13 mouse cellular contexts compared by ENCODE assay signal in genomic region chr1:172392643-172393170, GRCm38 (mm10). TPM values are rescaled to one million over a fixed set of nuclear protein-coding genes. Genes with fewer than 3 reads are reported as not detected.
DNase-seq lines count a peak whose midpoint lies in the region; ATAC-seq and TF ChIP-seq lines count a peak whose summit lies in the region.
"Had no signal": no experiment of that assay in that cellular context is flagged by ENCODE, and none has a peak within 500 bp of the region (broad histone marks: within the 10 kb centered on the region; RNA-seq: fewer than 3 reads in every experiment).

No protein-coding gene starts in this region.

- no peaks in the 10 kb centered on the region for H3K36me3 ChIP-seq in embryonic facial prominence, embryonic 11.5 days (replicated peaks; ENCODE audit: control insufficient read depth, insufficient read depth, low read depth, low read length)
- no peaks in the 10 kb centered on the region for H3K36me3 ChIP-seq in embryonic facial prominence, embryonic 10.5 days (replicated peaks)
- no peaks in the 10 kb centered on the region for H3K36me3 ChIP-seq in lung, embryonic 15.5 days
- no peaks in the 10 kb centered on the region for H3K36me3 ChIP-seq in hindbrain, embryonic 15.5 days
- no peaks in the 10 kb centered on the region for H3K36me3 ChIP-seq in midbrain, postnatal 0 days (ENCODE audit: insufficient read depth, low read length)

- H3K9ac ChIP-seq in embryonic facial prominence, embryonic 11.5 days (replicated peaks; ENCODE audit: low read length) = no peak overlapping the region
- H3K9ac ChIP-seq in lung, embryonic 15.5 days = no peak overlapping the region
- no peak overlapping the region for H3K9ac ChIP-seq in hindbrain, embryonic 15.5 days
- no peak overlapping the region for H3K9ac ChIP-seq in midbrain, postnatal 0 days (replicated peaks; ENCODE audit: low read length, poor library complexity, severe bottlenecking)

- H3K9me3 ChIP-seq in embryonic facial prominence, embryonic 11.5 days (replicated peaks; ENCODE audit: control insufficient read depth, low read length) = no peaks in the 10 kb centered on the region
- H3K9me3 ChIP-seq in embryonic facial prominence, embryonic 10.5 days = no peaks in the 10 kb centered on the region
- H3K9me3 ChIP-seq in lung, embryonic 15.5 days = no peaks in the 10 kb centered on the region
- no peaks in the 10 kb centered on the region for H3K9me3 ChIP-seq in hindbrain, embryonic 15.5 days
- H3K9me3 ChIP-seq in midbrain, postnatal 0 days (ENCODE audit: low read length) = no peaks in the 10 kb centered on the region

- H3K27me3 ChIP-seq in embryonic facial prominence, embryonic 11.5 days (ENCODE audit: control insufficient read depth, insufficient read depth, low read length) = no peaks in the 10 kb centered on the region
- peaks cover 28% of the 10 kb centered on the region for H3K27me3 ChIP-seq in embryonic facial prominence, embryonic 10.5 days (replicated peaks; ENCODE audit: low read depth, poor library complexity, severe bottlenecking)
- H3K27me3 ChIP-seq in lung, embryonic 15.5 days = no peaks in the 10 kb centered on the region
- no peaks in the 10 kb centered on the region for H3K27me3 ChIP-seq in hindbrain, embryonic 15.5 days
- no peaks in the 10 kb centered on the region for H3K27me3 ChIP-seq in midbrain, postnatal 0 days (ENCODE audit: insufficient read depth, low read length)
- H3K27me3 ChIP-seq: CH12.LX had no signal

- H3K4me1 ChIP-seq in embryonic facial prominence, embryonic 11.5 days (ENCODE audit: control insufficient read depth, insufficient read depth, low read length) = no peaks in the 10 kb centered on the region
- peaks cover 5% of the 10 kb centered on the region for H3K4me1 ChIP-seq in embryonic facial prominence, embryonic 10.5 days
- H3K4me1 ChIP-seq in lung, embryonic 15.5 days = peaks cover 16% of the 10 kb centered on the region
- H3K4me1 ChIP-seq in lung, adult 2 months (ENCODE audit: control insufficient read depth, insufficient read depth, low read length) = no peaks in the 10 kb centered on the region
- peaks cover 9% of the 10 kb centered on the region for H3K4me1 ChIP-seq in hindbrain, embryonic 15.5 days (replicated peaks)
- H3K4me1 ChIP-seq in midbrain, postnatal 0 days (ENCODE audit: insufficient read depth, low read length) = 0 out of 2 replicates have a peak, but pooled peaks cover 8% of the 10 kb centered on the region

- TF ChIP-seq CTCF in lung, adult 2 months (IDR thresholded peaks at IDR 0.05; ENCODE audit: insufficient read depth, low read length) = no peak
- TF ChIP-seq CTCF in midbrain, postnatal 0 days (IDR thresholded peaks at IDR 0.05) = no peak

- TF ChIP-seq POLR2A in lung, adult 2 months (IDR thresholded peaks at IDR 0.05; ENCODE audit: borderline replicate concordance, extremely low read depth, low read depth, low read length) = no peak

- H3K27ac ChIP-seq in embryonic facial prominence, embryonic 11.5 days (replicated peaks; ENCODE audit: low read depth, low read length) = no peak overlapping the region
- H3K27ac ChIP-seq in embryonic facial prominence, embryonic 10.5 days (replicated peaks) = no peak overlapping the region
- no peak overlapping the region for H3K27ac ChIP-seq in lung, embryonic 15.5 days
- H3K27ac ChIP-seq in hindbrain, embryonic 15.5 days (replicated peaks) = no peak overlapping the region
- no peak overlapping the region for H3K27ac ChIP-seq in midbrain, postnatal 0 days (ENCODE audit: low read depth, low read length)
- H3K27ac ChIP-seq: heart, adult 2 months had no signal

- no peak for DNase-seq in embryonic facial prominence, embryonic 11.5 days (ENCODE audit: low spot score)
- DNase-seq in embryonic facial prominence, embryonic 10.5 days (ENCODE audit: low spot score) = no peak
- DNase-seq in lung, adult 2 months = no peak
- DNase-seq in midbrain, postnatal 0 days (ENCODE audit: low spot score) = no peak
- DNase-seq in cerebellum, postnatal 14 days = no peak
- no peak for DNase-seq in right cerebral cortex, postnatal 4 days
- DNase-seq: heart, adult 2 months; heart, postnatal 36 days; kidney, adult 18-20 months; right cerebral cortex, postnatal 25 days had no signal

- H3K4me2 ChIP-seq in embryonic facial prominence, embryonic 11.5 days (ENCODE audit: low read depth, low read length) = no peak overlapping the region
- no peak overlapping the region for H3K4me2 ChIP-seq in lung, embryonic 15.5 days
- peak overlapping the region; percentile 44 for H3K4me2 ChIP-seq in hindbrain, embryonic 15.5 days
- no peak overlapping the region for H3K4me2 ChIP-seq in midbrain, postnatal 0 days (ENCODE audit: low read depth, low read length, poor library complexity, severe bottlenecking)

- H3K4me3 ChIP-seq in embryonic facial prominence, embryonic 11.5 days (ENCODE audit: low read depth, low read length) = no peak overlapping the region
- H3K4me3 ChIP-seq in embryonic facial prominence, embryonic 10.5 days = no peak overlapping the region
- no peak overlapping the region for H3K4me3 ChIP-seq in lung, embryonic 15.5 days
- H3K4me3 ChIP-seq in lung, adult 2 months (replicated peaks; ENCODE audit: extremely low read depth, low read depth, low read length) = no peak overlapping the region
- H3K4me3 ChIP-seq in hindbrain, embryonic 15.5 days = no peak overlapping the region
- H3K4me3 ChIP-seq in midbrain, postnatal 0 days (ENCODE audit: low read depth, low read length) = no peak overlapping the region
- H3K4me3 ChIP-seq: heart, adult 2 months had no signal

- 85% methylated on average over 2 of the region's 2 CpGs for WGBS in embryonic facial prominence, embryonic 11.5 days
- WGBS in embryonic facial prominence, embryonic 10.5 days = 91% methylated on average over 2 of the region's 2 CpGs
- 69% methylated on average over 2 of the region's 2 CpGs for WGBS in lung, embryonic 15.5 days
- WGBS in lung, adult 2 months = 79% methylated on average over 2 of the region's 2 CpGs
- 89% methylated on average over 2 of the region's 2 CpGs for WGBS in hindbrain, embryonic 15.5 days
- 78% methylated on average over 2 of the region's 2 CpGs for WGBS in midbrain, postnatal 0 days

- peak; percentile 21; the same call in 1 of the 2 replicates for ATAC-seq in embryonic facial prominence, embryonic 11.5 days (replicated peaks; ENCODE audit: insufficient number of reproducible peaks, low FRiP score, low TSS enrichment, low read depth)
- ATAC-seq in lung, embryonic 15.5 days (ENCODE audit: borderline replicate concordance, extremely low read depth, low FRiP score, low TSS enrichment) = peak; percentile 21; the same call in 1 of the 2 replicates
- ATAC-seq in hindbrain, embryonic 15.5 days (ENCODE audit: low FRiP score, low read depth) = peak; percentile 42; the same call in 1 of the 2 replicates
- peak; percentile 47; the same call in 1 of the 2 replicates for ATAC-seq in midbrain, postnatal 0 days (ENCODE audit: low FRiP score)

RNA-seq across cellular contexts. Expression of gene Pigm, which starts 16.4 kb away (rescaled TPM):
- polyA plus RNA-seq in embryonic facial prominence, embryonic 11.5 days (2014; fragmentation: Nextera tagmentation; extraction: Ambion mirVana) = 11.4 and 12.3 TPM in 2 replicates
- 10.2 and 11.1 TPM in 2 replicates for polyA plus RNA-seq in embryonic facial prominence, embryonic 10.5 days (2016; fragmentation: Nextera tagmentation; extraction: Ambion mirVana)
- polyA plus RNA-seq in lung, embryonic 15.5 days (2015; fragmentation: Nextera tagmentation; extraction: Ambion mirVana) = 5.4 and 5.7 TPM in 2 replicates
- polyA plus RNA-seq in lung, adult 2 months (2012; rRNA removed) = 8.2 and 9.1 TPM in 2 replicates
- polyA plus RNA-seq in hindbrain, embryonic 15.5 days (2015; fragmentation: Nextera tagmentation; extraction: Ambion mirVana) = 3.8 and 3.9 TPM in 2 replicates
- total RNA-seq in midbrain, postnatal 0 days (2014; rRNA removed) = 11.5 and 16.4 TPM in 2 replicates
- polyA plus RNA-seq in midbrain, postnatal 0 days (2015; fragmentation: Nextera tagmentation; extraction: Ambion mirVana) = 2.2 and 2.6 TPM in 2 replicates

RNA-seq across cellular contexts. Expression of gene Kcnj10, which starts 51.7 kb away (rescaled TPM):
- polyA plus RNA-seq in embryonic facial prominence, embryonic 11.5 days (2014; fragmentation: Nextera tagmentation; extraction: Ambion mirVana) = 0.07 and 0.11 TPM in 2 replicates
- polyA plus RNA-seq in embryonic facial prominence, embryonic 10.5 days (2016; fragmentation: Nextera tagmentation; extraction: Ambion mirVana) = 0.09 and 0.15 TPM in 2 replicates
- 0.15 and 0.21 TPM in 2 replicates for polyA plus RNA-seq in lung, embryonic 15.5 days (2015; fragmentation: Nextera tagmentation; extraction: Ambion mirVana)
- polyA plus RNA-seq in lung, adult 2 months (2012; rRNA removed) = 0.12 and 0.28 TPM in 2 replicates
- 2.9 and 3.0 TPM in 2 replicates for polyA plus RNA-seq in hindbrain, embryonic 15.5 days (2015; fragmentation: Nextera tagmentation; extraction: Ambion mirVana)
- 6.1 and 6.6 TPM in 2 replicates for total RNA-seq in midbrain, postnatal 0 days (2014; rRNA removed)
- polyA plus RNA-seq in midbrain, postnatal 0 days (2015; fragmentation: Nextera tagmentation; extraction: Ambion mirVana) = 3.6 and 3.9 TPM in 2 replicates
